Mouse (Mus musculus) kidney, postnatal 0 days (tissue): ENCODE results near the gene Slc24a4. TPM values are rescaled to one million over a fixed set of nuclear protein-coding genes. Genes with fewer than 3 reads are reported as not detected.

Experiments
- ATAC-seq: fragments of 200-750 bp; cut with Nextera tagmentation; replicated peaks from 2 replicates; pipeline ENCODE4 v1.8.0; 2017; ENCODE audit warnings: low read depth, moderate number of reproducible peaks, moderate TSS enrichment, moderate library complexity; ENCODE audit not compliant: low FRiP score
- DNase-seq: peaks from one replicate; pipeline ENCODE4 v3.0.0-alpha.2; 2016; ENCODE audit warnings: low spot score
- H3K27ac ChIP-seq: fragments of 300-500 bp; sonication (generic); 2 replicates; pipeline ENCODE4 v1.5.1; 2014; ENCODE audit warnings: mild to moderate bottlenecking
- H3K27me3 ChIP-seq: fragments of 300-500 bp; sonication (generic); 2 replicates; pipeline ENCODE4 v1.6.1; 2014; ENCODE audit warnings: low read length, mixed read lengths; ENCODE audit not compliant: insufficient read depth
- H3K36me3 ChIP-seq: fragments of 300-500 bp; sonication (generic); 2 replicates; pipeline ENCODE4 v1.6.1; 2014; ENCODE audit warnings: low read length, mixed read lengths; ENCODE audit not compliant: insufficient read depth
- H3K4me1 ChIP-seq: fragments of 300-500 bp; sonication (generic); replicated peaks from 2 replicates; pipeline ENCODE4 v1.6.1; 2014; ENCODE audit warnings: antibody characterized with exemption, low read length, mixed read lengths; ENCODE audit not compliant: insufficient read depth
- H3K4me2 ChIP-seq: fragments of 300-500 bp; sonication (generic); 2 replicates; pipeline ENCODE4 v1.6.1; 2014; ENCODE audit warnings: mild to moderate bottlenecking, low read length, moderate library complexity, mixed read lengths
- H3K4me3 ChIP-seq: fragments of 300-500 bp; sonication (generic); replicated peaks from 2 replicates; pipeline ENCODE4 v1.5.1; 2014; ENCODE audit warnings: low read depth, low read length
- H3K9ac ChIP-seq: fragments of 300-500 bp; sonication (generic); 2 replicates; pipeline ENCODE4 v1.6.1; 2014; ENCODE audit warnings: low read depth, low read length
- H3K9me3 ChIP-seq: fragments of 300-500 bp; sonication (generic); replicated peaks from 2 replicates; pipeline ENCODE4 v1.6.1; 2016; ENCODE audit warnings: low read length, inconsistent platforms, mixed read lengths
- CTCF ChIP-seq: IDR thresholded peaks from 2 replicates; pipeline ENCODE4 v1.5.1; 2016; ENCODE audit warnings: antibody characterized with exemption, low read depth, mild to moderate bottlenecking, moderate library complexity
- WGBS: fragments of 180-500 bp; shearing (Covaris S2); extraction: QIAGEN DNeasy Blood & Tissue Kit; methylation state at CpG from one replicate; pipeline ENCODE4 v1.1.7; 2014; 5-methylcytosine and 5-hydroxymethylcytosine counted together
- polyA plus RNA-seq: library from polyadenylated mRNA; unstranded; fragments of >200 nt; fragmentation: Nextera tagmentation; extraction: Ambion mirVana; gene quantifications from 2 replicates; pipeline ENCODE4 v1.2.1, GENCODE M21; 2015

Gene Slc24a4
- polyA plus RNA-seq, 1 experiment from 2014 or later, result not detected

DNA sequence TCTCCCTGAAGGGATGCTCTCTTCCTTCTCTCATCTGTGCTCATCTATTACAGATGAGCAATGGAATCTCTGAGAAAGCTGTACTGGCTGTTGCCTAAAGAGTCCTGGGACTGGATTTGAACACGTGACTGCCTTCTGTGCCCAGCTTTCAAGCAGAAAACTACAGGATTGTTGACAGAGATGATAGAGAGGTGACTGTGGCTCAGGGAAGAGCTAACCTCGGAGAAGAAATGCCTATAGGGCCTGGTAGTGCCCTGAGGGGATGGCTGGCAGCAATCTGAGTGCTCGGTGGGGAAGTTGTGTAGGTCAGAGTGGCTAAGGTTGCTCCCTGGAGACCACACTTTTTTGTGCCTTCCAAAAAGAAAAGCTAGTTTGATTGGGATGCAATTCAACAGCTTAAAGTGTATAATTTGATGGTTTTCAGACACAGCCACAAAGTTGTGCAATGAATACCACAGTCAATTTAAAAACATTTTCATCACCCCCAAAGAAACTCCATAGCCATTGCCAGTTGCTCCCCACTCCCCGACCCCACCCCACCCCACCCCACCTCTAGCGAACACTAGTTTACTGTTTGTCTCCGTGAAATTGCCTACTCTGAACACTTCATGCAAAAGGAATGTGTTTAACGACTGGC, 152.5 kb downstream of the Slc24a4 start:
- no peak for ATAC-seq
- Histone ChIP-seq H3K9me3 (no peaks in the 10 kb centered on the region), H3K4me1 (peaks cover 17% of the 10 kb centered on the region; the same call in 1 of the 2 replicates), H3K27me3 (no peaks in the 10 kb centered on the region), H3K4me3 (no peak overlapping the region), H3K27ac (no peak overlapping the region), H3K9ac (no peak overlapping the region), H3K36me3 (no peaks in the 10 kb centered on the region), H3K4me2 (no peak overlapping the region)
- TF ChIP-seq CTCF, result no peak
- DNase-seq, result no peak
- WGBS, result 66% methylated on average over 7 of the region's 7 CpGs

- Histone ChIP-seq H3K4me1 (peaks cover 28% of the 10 kb centered on the region), H3K9me3 (no peaks in the 10 kb centered on the region), H3K4me3 (no peak overlapping the region), H3K27me3 (no peaks in the 10 kb centered on the region), H3K4me2 (no peak overlapping the region), H3K27ac (no peak overlapping the region), H3K9ac (no peak overlapping the region), H3K36me3 (no peaks in the 10 kb centered on the region)
- no peak for TF ChIP-seq CTCF
- 74% methylated on average over 2 of the region's 2 CpGs for WGBS
- no peak for DNase-seq
- ATAC-seq, result no peak
Observed at GRCm38 (mm10) chr12:102282126-102282525, 153.6 kb downstream of the Slc24a4 start.

- peak within 1 kb of the TSS; percentile 62 for H3K4me3 ChIP-seq
- H3K4me1 ChIP-seq, result peaks cover 34% of the 10 kb centered on the region
- no peaks in the 10 kb centered on the region for H3K9me3 ChIP-seq
- no peaks in the 10 kb centered on the region for H3K36me3 ChIP-seq
- TF ChIP-seq CTCF, result no peak
- no peaks in the 10 kb centered on the region for H3K27me3 ChIP-seq
- under 1% methylated on average over 72 of the region's 75 CpGs for WGBS
- peak within 1 kb of the TSS; percentile 95 for H3K4me2 ChIP-seq
- DNase-seq (peak; percentile 72), ATAC-seq (peak; percentile 70)
- peak within 1 kb of the TSS; percentile 75 for H3K9ac ChIP-seq
- peak within 1 kb of the TSS; percentile 77 for H3K27ac ChIP-seq
Observed at GRCm38 (mm10) chr12:102282763-102283482, 154.4 kb downstream of the Slc24a4 start, which contains the start of gene Rin3. TSS of gene Rin3 (plus strand) at chr12:102283048.

DNA sequence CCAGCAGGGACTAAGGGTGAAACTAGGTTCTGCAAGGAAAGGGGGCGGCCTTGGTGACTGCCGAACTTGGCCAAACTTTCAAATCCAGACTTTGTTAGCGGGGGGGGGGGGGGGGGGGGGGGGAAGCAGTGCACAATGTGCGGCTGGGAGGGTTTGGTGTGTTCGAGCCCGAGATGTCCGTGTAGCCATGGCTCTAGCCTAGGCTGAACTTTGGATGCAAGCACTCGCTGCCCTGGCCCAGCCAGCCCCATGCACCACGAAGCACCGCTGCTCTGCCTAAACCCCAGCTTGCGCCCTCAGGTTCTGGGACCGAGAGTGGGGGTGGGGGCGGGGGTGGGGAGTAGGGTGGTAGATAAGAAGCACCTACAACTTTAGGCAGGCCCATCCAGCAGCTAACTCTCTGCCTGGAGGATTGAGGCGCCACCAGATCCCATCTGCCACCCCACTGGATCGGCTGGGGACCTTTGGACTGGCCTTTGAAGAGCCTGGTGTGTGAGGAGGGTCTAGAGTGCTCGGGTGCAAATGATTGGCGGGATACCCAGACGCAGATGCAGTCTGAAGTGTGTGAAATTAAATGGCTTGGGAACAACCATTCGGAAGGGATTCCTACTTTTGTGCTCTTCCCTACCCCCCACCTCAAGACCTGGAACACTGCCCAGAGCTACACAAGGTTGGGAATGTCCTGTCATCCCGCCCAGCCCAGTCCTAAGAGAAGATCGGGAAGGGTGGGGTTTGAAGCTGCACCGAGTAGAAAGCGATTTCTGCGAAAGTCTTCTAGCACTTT, 155.1 kb downstream of the Slc24a4 start:
- peak overlapping the region; percentile 95 for H3K4me2 ChIP-seq
- TF ChIP-seq CTCF, result no peak
- peak; percentile 69 for ATAC-seq
- no peaks in the 10 kb centered on the region for H3K36me3 ChIP-seq
- no peaks in the 10 kb centered on the region for H3K9me3 ChIP-seq
- no peaks in the 10 kb centered on the region for H3K27me3 ChIP-seq
- DNase-seq, result peak; percentile 68
- peak overlapping the region; percentile 62 for H3K4me3 ChIP-seq
- H3K27ac ChIP-seq, result peak overlapping the region; percentile 77
- peaks cover 40% of the 10 kb centered on the region for H3K4me1 ChIP-seq
- peak overlapping the region; percentile 75 for H3K9ac ChIP-seq
- WGBS, result 8% methylated on average over 22 of the region's 24 CpGs

DNA sequence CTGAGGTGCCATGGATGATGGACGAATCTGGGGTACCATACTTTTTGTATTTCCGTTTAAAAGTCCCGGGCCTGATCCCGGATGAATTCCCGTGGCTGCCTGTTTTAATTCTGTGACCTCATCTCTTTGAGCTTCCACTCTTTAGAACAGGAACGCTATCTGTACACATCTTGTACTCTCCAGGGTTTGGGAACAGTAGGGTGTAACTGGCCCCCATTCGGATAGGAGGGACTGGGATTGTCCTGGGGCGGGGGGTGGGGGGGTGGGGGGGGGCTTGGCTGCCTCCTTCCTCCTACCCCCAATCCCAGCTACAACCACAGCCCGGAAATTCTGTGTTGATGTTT, 155.7 kb downstream of the Slc24a4 start:
- ATAC-seq (no peak), DNase-seq (no peak)
- no peak for TF ChIP-seq CTCF
- Histone ChIP-seq H3K4me3 (peak overlapping the region; percentile 62), H3K36me3 (no peaks in the 10 kb centered on the region), H3K9me3 (no peaks in the 10 kb centered on the region), H3K27ac (0 out of 2 replicates have a peak overlapping the region, but pooled peaks have one; percentile 31), H3K9ac (no peak overlapping the region), H3K4me2 (peak overlapping the region; percentile 95), H3K4me1 (peaks cover 40% of the 10 kb centered on the region), H3K27me3 (no peaks in the 10 kb centered on the region)
- WGBS, result 24% methylated on average over 9 of the region's 9 CpGs

- peaks cover 40% of the 10 kb centered on the region for H3K4me1 ChIP-seq
Observed at GRCm38 (mm10) chr12:102284618-102285159, 156.2 kb downstream of the Slc24a4 start.

More at GRCm38 (mm10) chr12:102284618-102285159, 156.2 kb downstream of the Slc24a4 start:
- H3K9ac ChIP-seq, result no peak overlapping the region
- peak overlapping the region; percentile 62; the same call in 1 of the 2 replicates for H3K4me3 ChIP-seq
- H3K27ac ChIP-seq, result 0 out of 2 replicates have a peak overlapping the region, but pooled peaks have one; percentile 31
- no peak for DNase-seq
- peak overlapping the region; percentile 95 for H3K4me2 ChIP-seq
- TF ChIP-seq CTCF, result no peak
- H3K27me3 ChIP-seq, result no peaks in the 10 kb centered on the region
- ATAC-seq, result no peak
- WGBS, result 49% methylated on average over 3 of the region's 3 CpGs
- no peaks in the 10 kb centered on the region for H3K36me3 ChIP-seq
- no peaks in the 10 kb centered on the region for H3K9me3 ChIP-seq
